Mouse (Mus musculus): Measurements from ENCODE around the gene Cyp21a1.
"Not testable (repeated sequence)": the region's sequence is repeated elsewhere in the genome, so short reads cannot be mapped to it uniquely, and the experiment has no call there.

The Cyp21a1 gene

GRCm38 (mm10) chr17:34803367-34803766 lies 994 bp downstream of the Cyp21a1 start:
- DNase-seq, result not testable (repeated sequence)

- DNase-seq, result not testable (repeated sequence)
Measured at GRCm38 (mm10) chr17:34802756-34803155, 1.6 kb downstream of the Cyp21a1 start.

- DNase-seq, result not testable (repeated sequence)
Measured at GRCm38 (mm10) chr17:34800781-34801305, 3.5 kb downstream of the Cyp21a1 start.

GRCm38 (mm10) chr17:34799531-34799925 lies 4.8 kb downstream of the Cyp21a1 start:
- DNase-seq, result no peak

DNA sequence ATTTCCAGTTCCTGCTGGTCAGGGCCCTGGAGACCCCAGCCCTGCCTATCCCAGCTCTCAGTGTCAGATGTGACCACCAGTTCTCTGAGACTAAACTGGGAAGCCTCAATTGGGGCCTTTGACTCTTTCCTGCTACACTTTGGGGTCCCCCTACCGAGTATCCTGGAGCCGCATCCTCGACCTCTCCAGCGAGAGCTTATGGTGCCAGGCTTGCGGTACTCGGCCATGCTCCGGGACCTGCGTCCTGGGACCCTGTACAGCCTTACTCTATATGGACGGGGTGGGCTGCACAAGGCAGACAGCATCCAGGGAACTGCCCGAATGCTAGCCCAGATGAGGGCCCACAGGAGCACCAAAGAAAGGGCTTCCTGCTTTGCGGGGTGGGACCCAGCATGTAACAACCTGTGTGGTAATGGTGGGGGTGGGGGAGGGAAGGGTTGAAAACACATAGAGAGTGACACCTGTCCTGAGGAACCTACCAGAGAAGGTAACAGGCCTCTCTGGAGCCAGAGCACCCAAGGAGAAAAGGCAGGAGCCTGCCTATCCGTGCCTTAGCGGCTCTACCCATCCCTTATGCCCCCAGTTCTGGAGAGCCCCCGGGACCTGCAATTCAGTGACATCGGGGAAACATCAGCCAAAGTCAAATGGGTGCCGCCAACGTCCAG lies 5.4 kb downstream of the Cyp21a1 start:
- no peak for DNase-seq

DNA sequence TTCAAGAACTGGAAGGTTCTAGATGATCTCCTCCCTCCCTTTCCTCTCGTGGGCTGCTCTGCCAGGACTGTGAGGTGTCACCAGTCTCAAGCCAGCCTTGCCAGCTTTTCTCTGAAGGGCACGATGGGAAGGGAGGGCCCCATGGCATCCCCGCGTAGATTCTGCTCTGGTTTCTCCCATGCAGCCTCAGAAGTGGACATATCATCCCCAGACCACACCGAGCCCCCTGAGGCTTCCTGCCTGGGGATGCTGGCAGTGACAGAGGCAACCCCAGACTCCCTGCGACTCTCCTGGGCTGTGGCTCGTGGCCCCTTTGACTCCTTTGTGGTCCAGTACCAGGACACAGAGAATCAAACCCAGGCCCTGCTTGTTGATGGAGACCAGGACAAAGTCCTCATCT lies 6.3 kb downstream of the Cyp21a1 start:
- not testable (repeated sequence) for DNase-seq

GRCm38 (mm10) chr17:34797211-34797995 lies 7.0 kb downstream of the Cyp21a1 start:
- DNase-seq, result not testable (repeated sequence)

DNA sequence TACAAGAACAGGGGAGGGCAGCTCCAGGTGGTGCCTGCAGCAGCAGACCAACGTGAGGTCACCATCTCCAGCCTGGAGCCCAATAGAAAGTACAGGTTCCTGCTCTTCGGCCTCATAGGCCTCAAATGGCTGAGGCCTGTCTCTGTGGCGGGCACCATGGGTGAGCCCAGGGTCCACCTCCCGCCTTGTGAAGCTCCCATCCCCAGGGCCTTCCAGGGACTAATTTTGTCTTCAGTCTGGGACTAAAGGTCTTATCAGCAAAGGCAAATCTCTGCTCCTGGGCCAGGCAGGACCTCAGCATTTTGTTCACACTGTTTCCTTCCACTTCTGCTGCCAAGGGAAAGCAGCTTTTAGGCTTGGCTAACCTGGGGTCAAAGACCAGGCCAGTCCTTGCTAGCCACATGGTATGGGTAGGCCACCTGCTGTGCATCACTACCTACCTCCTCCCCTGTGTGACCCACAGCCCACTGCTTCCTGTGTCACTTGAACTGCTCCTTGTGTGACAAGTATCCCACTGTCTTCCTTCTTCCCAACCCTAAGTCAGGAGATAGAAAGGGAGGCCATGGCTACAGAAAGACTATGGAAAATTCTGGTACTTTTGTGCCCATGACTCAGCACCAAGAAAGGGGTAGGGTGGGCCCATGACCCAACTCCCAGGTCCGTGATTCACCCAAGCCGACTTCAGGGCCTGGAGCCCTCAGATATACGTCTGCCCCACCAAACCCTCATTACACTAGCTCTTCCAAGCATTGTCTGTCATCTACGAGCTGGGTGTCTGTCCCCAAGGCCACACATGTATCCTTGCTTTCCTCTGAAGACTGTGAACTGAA lies 7.8 kb downstream of the Cyp21a1 start:
- no peak for DNase-seq

- peak; percentile 32 for DNase-seq
Measured at GRCm38 (mm10) chr17:34795633-34796032, 8.7 kb downstream of the Cyp21a1 start.

- no peak for DNase-seq
Measured at GRCm38 (mm10) chr17:34795016-34795415, 9.3 kb downstream of the Cyp21a1 start.

DNA sequence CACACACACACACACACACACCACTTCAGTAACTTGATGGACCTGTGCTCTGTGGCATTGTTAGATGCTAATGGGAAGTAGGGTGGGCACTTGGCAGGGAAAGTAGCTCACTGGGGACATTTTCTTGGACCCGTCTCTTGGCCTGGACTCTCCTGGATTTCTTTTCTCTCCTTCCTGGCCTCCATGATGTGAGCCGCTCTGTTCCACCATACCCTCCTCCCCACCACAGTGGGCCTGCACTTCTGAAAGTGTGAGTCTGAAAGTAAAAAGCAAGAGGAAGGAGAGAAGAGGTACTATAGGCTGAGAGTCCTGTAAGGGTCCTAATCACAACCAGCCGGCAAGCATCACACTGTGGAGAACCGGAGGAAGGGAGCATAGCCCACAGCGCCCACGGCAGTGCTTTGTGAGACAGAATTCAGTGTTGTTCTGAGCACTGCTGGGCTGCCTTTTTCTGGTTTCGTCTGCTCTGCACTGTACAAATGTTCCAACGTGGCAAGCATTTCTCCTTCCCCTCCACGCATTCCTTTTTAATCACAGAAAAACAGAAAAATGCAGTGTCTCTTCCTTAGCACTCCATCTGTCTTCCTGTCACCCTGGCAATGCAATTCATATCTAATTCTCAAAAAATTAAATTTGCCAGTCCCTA lies 26.6 kb downstream of the Cyp21a1 start:
- DNase-seq, result no peak

DNA sequence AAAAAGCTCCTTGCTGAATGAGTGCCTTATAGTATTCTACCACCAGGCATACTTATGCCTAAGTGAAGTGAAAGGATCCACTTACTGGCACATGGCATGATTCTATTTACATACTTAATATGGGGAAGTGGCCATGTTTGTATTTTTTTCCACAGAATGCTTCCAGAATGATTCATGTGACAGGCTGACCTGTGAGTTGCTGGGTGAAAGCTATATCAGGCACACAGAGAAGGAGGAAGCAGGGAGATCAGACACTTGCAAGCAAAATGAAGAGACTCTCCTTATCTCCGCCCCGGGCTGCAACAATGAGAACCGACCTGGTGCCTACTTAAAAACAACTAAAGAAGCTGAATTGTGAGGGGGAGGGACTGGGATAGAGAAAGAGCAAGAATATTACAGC lies 42.9 kb downstream of the Cyp21a1 start:
- no peak for DNase-seq
